ENCODE assay signal across 8 mouse cellular contexts in the genomic region with DNA sequence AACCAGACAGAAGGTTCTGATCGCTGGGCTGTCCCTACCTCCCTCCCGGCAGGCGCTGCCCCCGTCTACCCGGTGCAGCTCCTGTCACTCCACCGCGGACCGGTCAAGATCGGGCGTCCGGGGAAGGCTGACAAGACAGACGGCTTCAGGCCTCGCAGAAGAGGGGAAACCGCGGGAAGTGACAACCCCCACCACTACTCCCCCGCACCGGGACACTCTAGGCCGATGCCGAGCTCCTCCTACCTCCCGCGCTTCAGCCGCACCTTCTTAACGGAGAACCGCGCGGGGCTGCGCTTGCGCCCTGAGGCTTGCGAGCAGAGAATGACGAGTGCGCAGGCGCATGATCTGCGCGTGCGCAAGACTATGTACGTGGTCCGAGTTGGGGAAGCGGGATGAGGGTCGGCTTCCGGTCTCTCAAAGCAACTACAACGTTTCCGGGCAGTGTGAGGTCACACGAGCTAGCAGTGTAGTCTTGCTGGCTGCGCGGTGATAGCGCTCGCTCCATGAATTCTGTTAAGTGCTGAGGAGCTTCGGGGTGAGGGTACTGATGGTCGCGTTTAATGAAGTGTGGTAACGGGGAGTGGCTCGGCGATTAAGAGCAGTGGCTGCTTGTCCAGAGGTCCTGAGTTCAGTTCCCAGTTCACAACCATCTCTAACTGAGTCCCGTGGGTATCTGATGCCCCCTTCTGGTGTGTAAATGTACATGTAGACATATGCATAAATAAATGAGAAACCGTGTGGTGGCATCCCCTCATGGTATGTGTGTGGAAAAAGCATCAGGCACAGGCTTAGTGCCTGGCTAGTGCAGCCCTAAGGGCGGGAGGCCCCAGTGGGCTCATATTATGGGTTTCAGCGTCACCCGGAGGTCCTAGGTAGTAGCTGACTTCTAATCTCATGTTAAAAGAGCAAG. TPM values are rescaled to one million over a fixed set of nuclear protein-coding genes. Genes with fewer than 3 reads are reported as not detected.
DNase-seq lines count a peak whose midpoint lies in the region; ATAC-seq and TF ChIP-seq lines count a peak whose summit lies in the region.

Gene Slx4, minus strand, starts transcription at position 282 of the 910 bp plus-strand sequence.

- H3K4me1 ChIP-seq in hindbrain, embryonic 10.5 days (replicated peaks): peaks cover 20% of the 10 kb centered on the region
- H3K4me1 ChIP-seq in lung, postnatal 0 days (ENCODE audit: insufficient read depth, low read depth, low read length): peaks cover 3% of the 10 kb centered on the region

- DNase-seq in MN1 (ENCODE audit: low spot score): peak; percentile 99
- DNase-seq in cerebellum, adult 9-10 months: peak; percentile 98
- DNase-seq in hindbrain, embryonic 10.5 days (ENCODE audit: low spot score): peak; percentile 95
- DNase-seq in layer of hippocampus, adult 9-11 months: peak; percentile 98
- peak; percentile 98 for DNase-seq in lung, postnatal 0 days (ENCODE audit: low spot score)
- peak; percentile 90 for DNase-seq in ovary, postnatal 14 days (ENCODE audit: low spot score)
- peak; percentile 96 for DNase-seq in thymus, postnatal 14 days

- H3K9me3 ChIP-seq in hindbrain, embryonic 10.5 days: peaks cover 7% of the 10 kb centered on the region; the same call in 1 of the 2 replicates
- H3K9me3 ChIP-seq in lung, postnatal 0 days (ENCODE audit: low read length): no peaks in the 10 kb centered on the region

- peak within 1 kb of the TSS; percentile 71 for H3K9ac ChIP-seq in lung, postnatal 0 days (replicated peaks; ENCODE audit: low read depth)

- WGBS in hindbrain, embryonic 10.5 days: 1% methylated on average over 58 of the region's 58 CpGs
- 2% methylated on average over 51 of the region's 58 CpGs for WGBS in lung, postnatal 0 days

- no peaks in the 10 kb centered on the region for H3K27me3 ChIP-seq in hindbrain, embryonic 10.5 days (ENCODE audit: insufficient read depth, poor library complexity, severe bottlenecking)
- no peaks in the 10 kb centered on the region for H3K27me3 ChIP-seq in lung, postnatal 0 days (replicated peaks; ENCODE audit: insufficient read depth, low read length)

- H3K27ac ChIP-seq in hindbrain, embryonic 10.5 days: peak within 1 kb of the TSS; percentile 91
- H3K27ac ChIP-seq in lung, postnatal 0 days (ENCODE audit: low read length): peak within 1 kb of the TSS; percentile 85

- TF ChIP-seq EP300 in lung, postnatal 0 days (IDR thresholded peaks at IDR 0.05): no peak

- peak within 1 kb of the TSS; percentile 85 for H3K4me2 ChIP-seq in lung, postnatal 0 days (replicated peaks; ENCODE audit: low read depth, low read length)

- TF ChIP-seq CTCF in lung, postnatal 0 days (IDR thresholded peaks at IDR 0.05): peak; percentile 72

- peaks cover 27% of the 10 kb centered on the region for H3K36me3 ChIP-seq in hindbrain, embryonic 10.5 days
- peaks cover 6% of the 10 kb centered on the region; the same call in 1 of the 2 replicates for H3K36me3 ChIP-seq in lung, postnatal 0 days (ENCODE audit: insufficient read depth, low read length)

- ATAC-seq in frontal cortex, adult (ENCODE audit: low TSS enrichment): peak; percentile 99
- ATAC-seq in lung, postnatal 0 days: peak; percentile 99

- H3K4me3 ChIP-seq in hindbrain, embryonic 10.5 days: peak within 1 kb of the TSS; percentile 93
- H3K4me3 ChIP-seq in lung, postnatal 0 days (ENCODE audit: low read depth, low read length): peak within 1 kb of the TSS; percentile 80

RNA-seq across cellular contexts. Expression of gene Slx4, which starts in this region (rescaled TPM):
- 23.6 and 25.8 TPM in 2 replicates for polyA plus RNA-seq in hindbrain, embryonic 10.5 days (2016; fragmentation: Nextera tagmentation; extraction: Ambion mirVana)
- polyA plus RNA-seq in lung, postnatal 0 days (2015; fragmentation: Nextera tagmentation; extraction: Ambion mirVana): 4.3 and 4.8 TPM in 2 replicates

Comparison
In these comparisons a context has a peak if more than half of its experiments do, and no peak if none do; other contexts are left out.
1. Peak in every context shown above with its lines: DNase-seq, ATAC-seq, H3K4me3 ChIP-seq and H3K27ac ChIP-seq.